Mouse (Mus musculus): ENCODE measurements around the gene G6pc3. TPM values are rescaled to one million over a fixed set of nuclear protein-coding genes. Genes with fewer than 3 reads are reported as not detected.

Gene G6pc3
- total RNA-seq, 2 experiments from 2014 or later, result 34.6 to 35.4 TPM

GRCm38 (mm10) chr11:102186235-102186634 is 3.2 kb upstream of the G6pc3 start:
- intact Hi-C loops (cut with DNase I), result no loop called here
- no peak for DNase-seq

- no peak for DNase-seq
- intact Hi-C loops (cut with DNase I), result no loop called here
Measured at GRCm38 (mm10) chr11:102188980-102189379, 440 bp upstream of the G6pc3 start.

GRCm38 (mm10) chr11:102190848-102191247 is 1.4 kb downstream of the G6pc3 start:
- intact Hi-C loops (cut with DNase I), result no loop called here
- no peak for DNase-seq

GRCm38 (mm10) chr11:102193657-102194440 is 4.4 kb downstream of the G6pc3 start:
- intact Hi-C loops (cut with DNase I), result no loop called here

GRCm38 (mm10) chr11:102196018-102196797 is 6.8 kb downstream of the G6pc3 start:
- DNase-seq, result no peak
- intact Hi-C loops (cut with DNase I), result no loop called here

More at GRCm38 (mm10) chr11:102193657-102194440, 4.4 kb downstream of the G6pc3 start:
- DNase-seq, result no peak

GRCm38 (mm10) chr11:102198245-102198644 is 8.8 kb downstream of the G6pc3 start:
- intact Hi-C loops (cut with DNase I), result no loop called here
- DNase-seq, result no peak

- intact Hi-C loops (cut with DNase I), result no loop called here
- no peak for DNase-seq
Measured at GRCm38 (mm10) chr11:102199856-102200255, 10.4 kb downstream of the G6pc3 start.

GRCm38 (mm10) chr11:102201408-102201821 is 12.0 kb downstream of the G6pc3 start:
- DNase-seq, result no peak
- intact Hi-C loops (cut with DNase I), result no loop called here

- no peak for DNase-seq
- intact Hi-C loops (cut with DNase I), result no loop called here
Measured at GRCm38 (mm10) chr11:102206481-102206880, 17.1 kb downstream of the G6pc3 start.

- DNase-seq, result no peak
Measured at GRCm38 (mm10) chr11:102207825-102208777, 18.7 kb downstream of the G6pc3 start.

GRCm38 (mm10) chr11:102208846-102209245 is 19.4 kb downstream of the G6pc3 start:
- intact Hi-C loops (cut with DNase I), result no loop called here

More at GRCm38 (mm10) chr11:102207825-102208777, 18.7 kb downstream of the G6pc3 start:
- intact Hi-C loops (cut with DNase I), result no loop called here

GRCm38 (mm10) chr11:102209742-102210141 is 20.3 kb downstream of the G6pc3 start:
- intact Hi-C loops (cut with DNase I), result no loop called here
- peak; percentile 38 for DNase-seq

More at GRCm38 (mm10) chr11:102208846-102209245, 19.4 kb downstream of the G6pc3 start:
- DNase-seq, result no peak

- no peak for DNase-seq
- intact Hi-C loops (cut with DNase I), result no loop called here
Measured at GRCm38 (mm10) chr11:102210185-102210584, 20.8 kb downstream of the G6pc3 start.

GRCm38 (mm10) chr11:102211011-102211410 is 21.6 kb downstream of the G6pc3 start:
- intact Hi-C loops (cut with DNase I), result no loop called here
- DNase-seq, result no peak

GRCm38 (mm10) chr11:102211936-102212341 is 22.5 kb downstream of the G6pc3 start:
- intact Hi-C loops (cut with DNase I), result no loop called here
- DNase-seq, result no peak

GRCm38 (mm10) chr11:102214430-102215156 is 25.2 kb downstream of the G6pc3 start:
- intact Hi-C loops (cut with DNase I), result no loop called here
- DNase-seq, result no peak

- DNase-seq, result no peak
- intact Hi-C loops (cut with DNase I), result no loop called here
Measured at GRCm38 (mm10) chr11:102215511-102215910, 26.1 kb downstream of the G6pc3 start.

GRCm38 (mm10) chr11:102216056-102216885 is 26.9 kb downstream of the G6pc3 start:
- no peak for DNase-seq
- intact Hi-C loops (cut with DNase I), result no loop called here

- intact Hi-C loops (cut with DNase I), result no loop called here
- DNase-seq, result no peak
Measured at GRCm38 (mm10) chr11:102216886-102217240, 27.4 kb downstream of the G6pc3 start.
